Mouse (Mus musculus): Measurements from ENCODE around the gene Nkiras1.

DNA sequence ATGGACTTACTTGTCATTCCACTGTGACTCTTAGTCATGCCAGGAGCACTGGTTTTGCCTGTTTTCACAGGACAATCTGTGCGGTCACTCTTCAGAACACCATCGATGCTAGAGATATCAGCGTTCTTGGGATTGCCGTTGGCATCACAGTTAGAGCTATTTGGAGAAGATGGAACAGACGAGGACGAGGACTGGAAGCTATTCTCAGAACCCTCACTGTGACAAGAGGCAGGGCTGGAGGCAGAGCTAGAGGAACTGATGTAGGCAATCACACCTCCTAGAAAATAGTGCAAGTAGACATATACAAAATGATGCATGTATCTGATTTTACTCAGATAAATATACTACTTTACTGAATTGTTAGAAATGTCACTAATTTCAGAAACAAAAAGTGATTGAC is 49.0 kb upstream of the Nkiras1 start:
- TF ChIP-seq CTCF (IDR thresholded peaks at IDR 0.05; ENCODE audit: extremely low read depth, insufficient read depth, insufficient read length, insufficient replicate concordance) (no peak), POLR2A (IDR thresholded peaks at IDR 0.05; ENCODE audit: low read depth, low read length) (no peak)

All from spleen, adult 2 months (tissue).